Mouse (Mus musculus): ENCODE measurements at regions not wholly inside any gene's neighbourhood (a gene's known extent, or its start where the extent isn't known, plus 50 kb on each side); places are given as distances from the start of the nearest gene placed in this dataset.

DNA sequence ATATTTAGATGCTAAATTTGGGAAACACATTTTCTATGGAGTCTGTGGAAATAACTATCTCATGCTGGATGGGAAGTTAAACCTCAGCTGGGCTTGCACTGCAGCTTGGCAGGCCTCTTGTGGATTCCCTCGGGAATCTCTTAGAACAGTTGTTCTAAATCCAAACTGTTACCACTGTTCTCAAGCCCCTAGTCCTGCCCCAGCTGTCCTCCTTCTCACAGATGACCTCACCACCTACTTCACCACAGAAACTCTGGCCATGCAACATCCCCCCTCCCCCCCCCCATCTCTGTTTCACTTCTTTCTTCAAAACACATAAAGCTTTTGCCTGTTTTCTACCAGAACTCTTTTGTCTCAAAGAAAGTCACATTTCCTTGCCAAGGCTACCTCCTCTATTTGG lies 136.6 kb upstream of the Wdr44 start:
- Histone ChIP-seq H3K4me2 (no peak overlapping the region), H3K4me3 (ENCODE audit: low read depth, low read length) (no peak overlapping the region), H3K9ac (no peak overlapping the region), H3K9me3 (ENCODE audit: low read depth, low read length) (no peaks in the 10 kb centered on the region), H3K27ac (ENCODE audit: low read depth) (no peak overlapping the region), H3K4me1 (ENCODE audit: insufficient read depth) (no peaks in the 10 kb centered on the region), H3K36me3 (ENCODE audit: insufficient read depth) (no peaks in the 10 kb centered on the region), H3K27me3 (ENCODE audit: insufficient read depth, low read length) (no peaks in the 10 kb centered on the region)
- DNase-seq (peak; percentile 7), ATAC-seq (ENCODE audit: insufficient read depth) (no peak)
- 44% methylated on average over 1 of the region's 1 CpGs for WGBS
- no peak for TF ChIP-seq CTCF (IDR thresholded peaks at IDR 0.05; ENCODE audit: low read depth)

DNA sequence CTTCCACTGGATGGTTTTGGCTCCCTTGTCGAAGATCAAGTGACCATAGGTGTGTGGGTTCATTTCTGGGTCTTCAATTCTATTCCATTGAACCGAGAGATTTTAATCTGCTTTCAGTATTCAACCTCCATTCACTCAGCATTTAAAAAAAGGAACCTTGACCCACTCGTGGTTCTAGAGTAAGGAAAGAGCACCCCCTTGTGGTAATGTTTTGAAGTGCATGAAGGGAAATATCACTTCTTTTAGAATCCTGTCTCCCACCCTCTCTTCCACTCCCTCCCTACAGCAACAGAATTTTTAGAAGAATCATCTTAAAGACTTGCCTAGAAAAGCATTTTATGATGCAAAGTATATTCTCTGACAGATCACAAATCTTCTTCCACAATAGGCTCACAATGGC lies 127.3 kb upstream of the Wdr44 start:
- peak; percentile 77 for DNase-seq
- WGBS: 19% methylated on average over 3 of the region's 3 CpGs
- H3K9me3 ChIP-seq (ENCODE audit: low read depth, low read length): no peaks in the 10 kb centered on the region

More for the DNA sequence above, 127.3 kb upstream of the Wdr44 start:
- no peak overlapping the region for H3K4me2 ChIP-seq
- H3K36me3 ChIP-seq (ENCODE audit: insufficient read depth): no peaks in the 10 kb centered on the region
- H3K4me1 ChIP-seq (ENCODE audit: insufficient read depth): no peaks in the 10 kb centered on the region
- H3K4me3 ChIP-seq (ENCODE audit: low read depth, low read length): no peak overlapping the region
- no peak for ATAC-seq (ENCODE audit: insufficient read depth)
- peak; percentile 65 for TF ChIP-seq CTCF (IDR thresholded peaks at IDR 0.05; ENCODE audit: low read depth)
- no peak overlapping the region for H3K27ac ChIP-seq (ENCODE audit: low read depth)
- H3K27me3 ChIP-seq (ENCODE audit: insufficient read depth, low read length): no peaks in the 10 kb centered on the region
- no peak overlapping the region for H3K9ac ChIP-seq
